Mouse (Mus musculus): ENCODE data around the gene Hapln4. TPM values are rescaled to one million over a fixed set of nuclear protein-coding genes. Genes with fewer than 3 reads are reported as not detected.

Gene Hapln4
- polyA plus RNA-seq, 1 experiment from 2014 or later = 0.19 TPM

DNA sequence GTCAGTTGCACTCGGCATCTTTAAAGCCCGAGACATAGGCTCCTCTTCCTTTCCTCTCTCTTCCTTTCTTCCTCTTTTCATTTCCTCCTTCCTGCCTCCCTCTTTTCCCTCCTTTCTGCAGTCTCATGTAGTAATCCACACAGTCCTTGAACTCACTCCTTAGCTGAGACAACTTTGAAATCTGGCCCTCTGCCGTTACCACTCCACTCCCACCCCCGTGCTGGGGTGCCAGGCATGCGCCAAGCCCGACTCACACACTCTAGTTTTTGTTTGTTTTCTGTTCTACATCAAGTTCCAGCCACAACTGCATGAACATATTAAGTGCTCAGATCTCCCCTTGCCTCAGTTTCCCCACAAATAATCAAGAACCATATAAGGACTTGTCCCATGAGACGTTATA lies 21.7 kb downstream of the Hapln4 start:
- Histone ChIP-seq H3K36me3 (no peaks in the 10 kb centered on the region), H3K4me3 (no peak overlapping the region), H3K4me1 (no peaks in the 10 kb centered on the region), H3K27me3 (peaks cover 27% of the 10 kb centered on the region), H3K27ac (no peak overlapping the region), H3K9me3 (no peaks in the 10 kb centered on the region), H3K9ac (no peak overlapping the region), H3K4me2 (no peak overlapping the region)
- ATAC-seq (ENCODE audit: insufficient number of reproducible peaks, low FRiP score, low TSS enrichment, low read depth) = no peak
- 80% methylated on average over 7 of the region's 7 CpGs for WGBS

- WGBS = 77% methylated on average over 2 of the region's 2 CpGs
- H3K27ac ChIP-seq = no peak overlapping the region
- no peak overlapping the region for H3K9ac ChIP-seq
- no peak overlapping the region for H3K4me2 ChIP-seq
- H3K9me3 ChIP-seq = no peaks in the 10 kb centered on the region
- no peaks in the 10 kb centered on the region for H3K36me3 ChIP-seq
- no peak overlapping the region for H3K4me3 ChIP-seq
- H3K27me3 ChIP-seq = peaks cover 82% of the 10 kb centered on the region
- no peak for ATAC-seq (ENCODE audit: insufficient number of reproducible peaks, low FRiP score, low TSS enrichment, low read depth)
- H3K4me1 ChIP-seq = peaks cover 8% of the 10 kb centered on the region
Measured at GRCm38 (mm10) chr8:70110451-70110850, 27.2 kb downstream of the Hapln4 start.

GRCm38 (mm10) chr8:70111192-70111795 lies 28.0 kb downstream of the Hapln4 start:
- H3K27ac ChIP-seq = no peak overlapping the region
- ATAC-seq (ENCODE audit: insufficient number of reproducible peaks, low FRiP score, low TSS enrichment, low read depth) = no peak

GRCm38 (mm10) chr8:70112401-70113016 lies 29.3 kb downstream of the Hapln4 start:
- 6% methylated on average over 43 of the region's 43 CpGs for WGBS

More at GRCm38 (mm10) chr8:70111192-70111795, 28.0 kb downstream of the Hapln4 start:
- H3K4me3 ChIP-seq = no peak overlapping the region
- WGBS = 46% methylated on average over 23 of the region's 23 CpGs
- H3K27me3 ChIP-seq = peaks cover 90% of the 10 kb centered on the region
- H3K36me3 ChIP-seq = no peaks in the 10 kb centered on the region
- no peak overlapping the region for H3K9ac ChIP-seq
- no peak overlapping the region for H3K4me2 ChIP-seq
- peaks cover 8% of the 10 kb centered on the region for H3K4me1 ChIP-seq
- H3K9me3 ChIP-seq = no peaks in the 10 kb centered on the region

DNA sequence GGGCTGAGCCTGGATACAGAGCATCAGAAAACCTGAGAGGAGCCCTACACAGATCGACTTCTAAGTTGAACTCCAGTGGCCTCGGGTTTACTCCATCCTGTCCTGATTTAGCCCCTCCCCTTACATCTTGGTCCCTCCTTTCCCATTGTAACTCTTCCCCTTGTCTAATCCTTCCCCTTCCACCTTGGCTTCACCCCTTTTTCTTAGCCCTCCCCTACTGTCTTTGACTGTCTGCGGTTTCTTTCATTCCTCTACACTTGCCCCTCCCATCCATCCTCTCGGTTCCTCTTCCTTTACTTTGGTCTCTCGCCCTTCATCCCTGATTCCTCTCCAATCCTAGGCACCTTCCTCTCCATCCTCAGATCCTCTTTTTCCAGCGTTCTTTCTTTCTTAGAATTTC lies 31.2 kb downstream of the Hapln4 start:
- 23% methylated on average over 6 of the region's 6 CpGs for WGBS
- peaks cover 99% of the 10 kb centered on the region for H3K27me3 ChIP-seq
- ATAC-seq (ENCODE audit: insufficient number of reproducible peaks, low FRiP score, low TSS enrichment, low read depth) = no peak
- H3K36me3 ChIP-seq = no peaks in the 10 kb centered on the region
- H3K27ac ChIP-seq = no peak overlapping the region
- H3K9me3 ChIP-seq = no peaks in the 10 kb centered on the region
- H3K9ac ChIP-seq = no peak overlapping the region
- H3K4me3 ChIP-seq = no peak overlapping the region
- peaks cover 8% of the 10 kb centered on the region for H3K4me1 ChIP-seq
- no peak overlapping the region for H3K4me2 ChIP-seq

More at GRCm38 (mm10) chr8:70112401-70113016, 29.3 kb downstream of the Hapln4 start:
- Histone ChIP-seq H3K4me1 (peaks cover 8% of the 10 kb centered on the region), H3K4me2 (no peak overlapping the region), H3K27ac (no peak overlapping the region), H3K4me3 (no peak overlapping the region), H3K27me3 (peaks cover 99% of the 10 kb centered on the region), H3K36me3 (no peaks in the 10 kb centered on the region), H3K9ac (no peak overlapping the region), H3K9me3 (no peaks in the 10 kb centered on the region)
- no peak for ATAC-seq (ENCODE audit: insufficient number of reproducible peaks, low FRiP score, low TSS enrichment, low read depth)

GRCm38 (mm10) chr8:70114892-70115291 lies 31.6 kb downstream of the Hapln4 start:
- Histone ChIP-seq H3K36me3 (no peaks in the 10 kb centered on the region), H3K4me3 (no peak overlapping the region), H3K27ac (no peak overlapping the region), H3K4me1 (peaks cover 8% of the 10 kb centered on the region), H3K9ac (no peak overlapping the region), H3K4me2 (no peak overlapping the region), H3K27me3 (peaks cover 99% of the 10 kb centered on the region), H3K9me3 (no peaks in the 10 kb centered on the region)
- 70% methylated on average over 13 of the region's 13 CpGs for WGBS
- no peak for ATAC-seq (ENCODE audit: insufficient number of reproducible peaks, low FRiP score, low TSS enrichment, low read depth)

DNA sequence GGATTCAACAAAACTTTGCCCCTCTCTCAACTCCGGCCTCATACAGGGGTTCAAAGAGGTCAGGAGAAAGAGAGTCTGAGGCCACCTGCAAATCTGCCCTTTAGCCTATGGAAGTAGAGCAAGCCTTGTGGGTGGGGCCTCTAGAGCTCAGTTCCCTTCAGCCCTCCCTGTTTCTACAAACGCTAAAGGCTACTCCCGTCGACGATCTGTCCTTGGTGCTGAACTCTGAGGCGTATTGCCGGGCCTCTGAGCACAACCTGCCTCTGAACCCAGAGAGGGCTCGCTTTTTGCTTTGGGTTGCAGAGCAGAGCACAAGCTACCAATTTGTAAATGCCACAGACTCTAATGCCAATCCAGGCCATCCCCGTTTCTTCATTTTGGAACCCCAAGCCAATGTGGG lies 34.4 kb downstream of the Hapln4 start:
- WGBS = 4% methylated on average over 9 of the region's 9 CpGs
- Histone ChIP-seq H3K4me2 (no peak overlapping the region), H3K36me3 (no peaks in the 10 kb centered on the region), H3K9ac (no peak overlapping the region), H3K27me3 (peaks cover 88% of the 10 kb centered on the region), H3K4me1 (peaks cover 6% of the 10 kb centered on the region), H3K27ac (no peak overlapping the region), H3K4me3 (no peak overlapping the region), H3K9me3 (no peaks in the 10 kb centered on the region)
- no peak for ATAC-seq (ENCODE audit: insufficient number of reproducible peaks, low FRiP score, low TSS enrichment, low read depth)

GRCm38 (mm10) chr8:70118726-70119700 lies 35.8 kb downstream of the Hapln4 start:
- Histone ChIP-seq H3K4me2 (no peak overlapping the region), H3K27me3 (peaks cover 74% of the 10 kb centered on the region), H3K9me3 (no peaks in the 10 kb centered on the region), H3K36me3 (no peaks in the 10 kb centered on the region), H3K4me1 (peaks cover 6% of the 10 kb centered on the region), H3K27ac (no peak overlapping the region), H3K9ac (no peak overlapping the region), H3K4me3 (no peak overlapping the region)
- WGBS = 15% methylated on average over 17 of the region's 17 CpGs
- no peak for ATAC-seq (ENCODE audit: insufficient number of reproducible peaks, low FRiP score, low TSS enrichment, low read depth)

- H3K4me1 ChIP-seq = peaks cover 6% of the 10 kb centered on the region
- WGBS = 1% methylated on average over 19 of the region's 19 CpGs
- H3K9ac ChIP-seq = no peak within 1 kb of the TSS
Measured at GRCm38 (mm10) chr8:70120667-70121066, 37.4 kb downstream of the Hapln4 start, which contains the start of gene Ncan. Gene Ncan, minus strand, starts transcription at chr8:70120873.

DNA sequence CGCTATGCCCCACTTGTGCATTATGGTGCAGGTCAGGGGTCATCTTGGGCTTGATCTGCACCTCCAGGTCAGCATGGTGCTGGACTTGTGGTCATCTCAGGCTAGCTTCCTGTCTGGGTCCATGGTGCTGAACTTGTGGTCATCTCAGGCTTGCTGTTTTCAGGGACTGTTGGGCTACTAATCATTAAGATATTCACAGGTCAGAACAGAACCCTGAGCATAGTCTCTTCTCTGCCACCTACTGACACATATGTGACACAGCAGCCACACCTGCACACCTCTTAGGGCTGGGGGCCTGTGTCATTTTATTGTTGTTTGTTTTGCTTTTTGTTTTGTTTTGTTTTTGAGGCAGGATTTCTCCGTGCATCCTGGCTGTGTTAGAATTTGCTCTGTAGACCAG lies 39.6 kb downstream of the Hapln4 start:
- H3K9ac ChIP-seq = no peak overlapping the region
- peaks cover 36% of the 10 kb centered on the region for H3K27me3 ChIP-seq
- ATAC-seq (ENCODE audit: insufficient number of reproducible peaks, low FRiP score, low TSS enrichment, low read depth) = no peak
- H3K36me3 ChIP-seq = no peaks in the 10 kb centered on the region
- peaks cover 6% of the 10 kb centered on the region for H3K4me1 ChIP-seq
- H3K4me2 ChIP-seq = no peak overlapping the region
- no peak overlapping the region for H3K4me3 ChIP-seq
- no peaks in the 10 kb centered on the region for H3K9me3 ChIP-seq
- WGBS = 57% methylated on average over 2 of the region's 2 CpGs
- H3K27ac ChIP-seq = no peak overlapping the region

More at GRCm38 (mm10) chr8:70120667-70121066, 37.4 kb downstream of the Hapln4 start, which contains the start of gene Ncan:
- Histone ChIP-seq H3K27me3 (peaks cover 57% of the 10 kb centered on the region), H3K4me3 (peak within 1 kb of the TSS; percentile 7; the same call in 1 of the 2 replicates), H3K9me3 (no peaks in the 10 kb centered on the region), H3K27ac (no peak within 1 kb of the TSS), H3K36me3 (no peaks in the 10 kb centered on the region), H3K4me2 (peak within 1 kb of the TSS; percentile 37)
- peak; percentile 42; the same call in 1 of the 2 replicates for ATAC-seq (ENCODE audit: insufficient number of reproducible peaks, low FRiP score, low TSS enrichment, low read depth)

DNA sequence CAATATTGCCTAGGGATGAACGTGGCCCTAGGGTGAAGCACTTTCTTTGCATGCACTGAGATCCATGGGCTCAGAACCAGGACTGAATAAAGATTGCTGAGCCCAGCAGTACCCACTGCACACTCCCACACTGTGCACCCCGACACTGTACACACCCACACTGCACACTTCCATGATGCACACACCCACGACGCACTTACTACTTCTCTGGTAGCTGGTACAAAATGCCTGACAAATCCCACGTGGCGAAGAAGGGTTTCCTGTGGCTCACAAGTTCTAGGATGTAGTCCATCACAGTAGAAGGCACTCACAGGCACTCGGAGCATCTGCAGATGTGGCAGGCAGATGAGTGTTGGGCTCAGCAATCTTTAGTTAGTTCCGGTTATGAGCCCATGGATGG lies 41.7 kb downstream of the Hapln4 start:
- peaks cover 15% of the 10 kb centered on the region for H3K27me3 ChIP-seq
- 62% methylated on average over 8 of the region's 8 CpGs for WGBS
- H3K27ac ChIP-seq = no peak overlapping the region
- no peak for ATAC-seq (ENCODE audit: insufficient number of reproducible peaks, low FRiP score, low TSS enrichment, low read depth)
- no peaks in the 10 kb centered on the region for H3K36me3 ChIP-seq
- H3K9me3 ChIP-seq = no peaks in the 10 kb centered on the region
- H3K4me2 ChIP-seq = no peak overlapping the region
- no peak overlapping the region for H3K4me3 ChIP-seq
- H3K9ac ChIP-seq = no peak overlapping the region
- H3K4me1 ChIP-seq = peaks cover 11% of the 10 kb centered on the region
